Mouse (Mus musculus) spleen, adult 2 months (tissue): ENCODE results near the gene Myo1h.

ENCODE experiments used
- CTCF ChIP-seq: fragments of 200-500 bp; IDR thresholded peaks from 2 replicates; pipeline ENCODE4 v1.5.1; 2011; ENCODE audit warnings: mild to moderate bottlenecking, inconsistent platforms; ENCODE audit not compliant: insufficient read depth, insufficient read length, insufficient replicate concordance; ENCODE audit errors: extremely low read depth
- POLR2A ChIP-seq: fragments of 200-500 bp; IDR thresholded peaks from 2 replicates; pipeline ENCODE4 v1.6.1; 2011; ENCODE audit warnings: low read depth, low read length, inconsistent platforms

DNA sequence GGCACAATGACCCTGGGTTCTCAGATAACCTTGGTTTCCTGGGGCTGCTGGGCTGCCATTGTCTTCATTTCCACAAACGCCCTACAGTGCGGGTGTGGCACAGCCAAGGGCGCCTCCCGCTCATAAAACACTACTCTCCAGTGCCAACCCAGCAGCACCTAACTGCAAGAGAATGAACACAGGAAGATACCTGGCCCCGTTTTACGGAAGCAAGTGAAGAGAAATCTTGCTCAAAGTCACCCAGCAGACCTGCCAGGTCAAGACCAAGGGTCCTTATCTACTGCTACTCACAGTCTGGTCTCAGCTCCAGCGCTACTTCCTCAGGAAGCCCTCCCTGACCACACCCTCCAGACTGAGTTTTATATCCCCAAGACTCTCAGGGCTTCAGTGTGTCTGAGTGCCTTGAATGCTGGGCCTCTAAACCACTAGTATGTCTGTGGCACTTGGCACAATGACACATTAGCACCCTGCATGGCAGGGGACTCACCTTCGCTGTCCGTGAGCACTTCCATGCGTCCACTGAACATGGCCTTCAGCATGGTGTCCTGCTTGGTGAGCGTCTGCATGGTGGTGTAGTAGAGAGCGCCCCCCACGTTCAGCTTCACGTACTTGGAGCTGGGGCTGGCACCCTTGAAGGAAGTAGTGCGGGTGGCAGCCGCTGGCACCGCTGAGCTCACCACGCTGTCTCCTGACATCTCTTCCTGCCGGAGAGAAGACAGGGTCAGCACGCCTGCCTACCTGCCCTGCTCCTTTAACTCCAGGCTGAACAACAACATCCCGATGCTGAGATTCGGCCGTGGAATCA lies 85.6 kb downstream of the Myo1h start:
- TF ChIP-seq POLR2A, result no peak
- TF ChIP-seq CTCF, result no peak
